Mouse (Mus musculus) common myeloid progenitor, adult 5-6 weeks (primary cell): ENCODE measurements at regions not wholly inside any gene's neighbourhood (a gene's known extent, or its start where the extent isn't known, plus 50 kb on each side); places are given as distances from the start of the nearest gene placed in this dataset.

ENCODE experiments used
- ATAC-seq: replicated peaks from 2 replicates; pipeline ENCODE4 v1.8.0; 2016; ENCODE audit warnings: low read depth, mild to moderate bottlenecking, moderate TSS enrichment, inconsistent platforms; ENCODE audit not compliant: poor library complexity, severe bottlenecking

DNA sequence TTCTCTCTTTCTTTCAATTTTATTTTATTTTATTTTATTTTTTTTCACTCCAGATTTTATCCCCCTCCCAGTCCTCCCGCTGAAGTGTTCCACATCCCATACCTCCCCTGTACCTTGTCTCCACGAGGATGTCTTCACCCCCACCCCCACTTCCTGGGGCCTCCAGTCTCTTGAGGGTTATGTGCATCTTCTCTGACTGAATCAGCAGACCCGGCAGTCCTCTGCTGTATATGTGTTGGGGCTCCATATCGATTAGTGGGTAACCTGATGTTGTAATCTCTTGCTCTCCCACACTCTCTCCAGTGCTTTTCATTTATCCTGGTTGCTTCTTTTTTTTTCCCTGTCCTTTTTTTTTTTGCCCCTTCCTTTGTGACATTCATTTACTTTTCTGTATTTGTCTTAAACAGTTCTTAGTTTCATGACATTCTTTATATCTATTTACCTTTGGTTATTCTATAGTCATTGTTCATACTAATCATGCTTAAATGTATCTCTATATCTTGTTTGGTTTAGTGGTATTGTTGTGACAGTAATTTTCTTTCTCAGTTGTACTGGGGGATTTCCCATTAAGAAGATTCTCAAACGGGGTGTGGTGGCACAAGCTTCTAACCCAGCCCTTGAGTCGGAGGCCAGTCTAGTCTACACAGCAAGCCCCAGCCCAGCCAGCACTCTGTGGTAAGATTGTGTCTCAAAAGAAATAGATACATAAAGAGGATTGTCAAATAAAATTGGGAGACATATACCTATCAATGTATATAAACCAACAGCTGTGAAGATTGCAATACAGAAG, 73.9 kb upstream of the Cnot2 start:
- no peak for ATAC-seq

GRCm38 (mm10) chr10:116654091-116654490, 72.8 kb upstream of the Cnot2 start:
- ATAC-seq = no peak

DNA sequence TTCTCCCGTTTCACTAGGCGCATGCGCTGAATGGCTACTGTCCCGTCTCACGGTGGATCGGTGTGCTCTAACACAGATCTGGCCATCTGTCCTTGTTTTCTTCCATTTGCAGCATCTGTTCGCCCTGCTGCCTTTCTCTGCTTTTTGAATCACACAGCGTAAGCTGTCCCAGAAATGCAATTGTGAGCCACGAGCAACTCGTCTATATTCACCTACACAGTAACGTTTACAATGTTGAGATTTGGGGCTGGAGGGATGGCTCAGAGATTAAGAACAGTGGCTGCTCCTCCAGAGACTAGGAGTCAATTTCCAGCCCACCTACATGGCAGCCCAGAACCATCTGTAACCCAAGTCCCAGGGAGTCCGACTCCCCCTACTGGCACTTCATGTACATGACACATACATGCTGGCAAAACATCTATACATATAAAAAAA, 72.2 kb upstream of the Cnot2 start:
- no peak for ATAC-seq

GRCm38 (mm10) chr10:116649287-116649686, 68.0 kb upstream of the Cnot2 start:
- no peak for ATAC-seq

DNA sequence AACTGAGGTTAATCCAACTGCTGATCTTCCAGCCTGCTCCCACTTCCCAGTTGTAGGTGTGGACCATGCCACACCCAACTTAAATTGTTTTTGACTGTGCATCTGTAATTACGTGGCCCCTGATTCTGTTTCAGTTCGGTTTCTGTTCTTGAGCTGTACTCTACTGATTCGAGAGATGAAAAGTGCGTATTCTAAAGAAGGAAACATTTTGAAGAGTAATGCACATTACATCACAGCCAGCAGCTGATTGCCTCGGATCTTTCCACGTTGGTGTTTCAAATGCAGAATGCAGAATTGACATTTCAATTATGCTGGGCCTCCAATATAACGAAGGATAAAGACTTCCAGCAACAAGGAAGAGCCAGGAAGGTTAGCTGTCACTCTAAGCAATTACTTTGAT, 64.7 kb upstream of the Cnot2 start:
- no peak for ATAC-seq

GRCm38 (mm10) chr10:116645631-116646030, 64.3 kb upstream of the Cnot2 start:
- ATAC-seq = no peak

DNA sequence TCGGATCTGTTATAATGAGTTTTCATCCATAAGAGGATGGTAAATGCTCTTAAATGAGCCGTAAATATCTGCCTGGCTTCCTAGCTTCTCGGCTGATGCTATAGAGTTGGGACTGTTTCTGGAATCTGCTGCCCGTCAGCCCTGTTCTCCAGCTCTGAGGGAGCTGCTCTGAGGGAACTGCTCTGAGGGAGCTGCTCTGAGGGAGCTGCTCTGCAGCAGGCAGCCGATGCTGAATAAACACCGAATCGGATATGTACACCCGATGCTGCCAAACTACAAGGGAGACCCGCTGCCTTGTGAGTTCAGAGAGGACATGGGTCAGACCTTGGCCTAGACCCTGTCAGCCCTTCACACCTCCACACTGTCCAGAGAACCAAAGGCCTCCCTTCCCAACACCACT, 63.8 kb upstream of the Cnot2 start:
- ATAC-seq = no peak
